Mouse (Mus musculus): ENCODE data around the gene Clip2.

DNA sequence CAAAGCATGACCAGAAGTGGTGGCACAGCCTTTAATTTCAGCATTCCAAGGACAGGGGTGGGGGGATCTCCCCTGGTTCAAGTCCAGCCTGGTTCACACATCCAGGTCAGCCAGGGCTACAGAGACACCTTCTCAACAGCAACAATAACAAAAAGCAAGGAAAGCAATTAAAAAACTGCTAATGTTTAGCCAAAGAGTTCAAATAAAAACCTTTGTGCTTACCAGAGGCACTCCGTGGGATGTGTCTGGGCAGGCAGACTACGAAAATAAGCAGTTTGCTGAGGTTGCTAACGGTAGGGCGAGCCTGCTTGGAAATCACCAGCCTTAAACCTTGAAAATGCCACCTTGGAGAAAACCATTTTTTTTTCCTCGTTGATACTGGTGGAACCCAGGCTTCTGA is 28.9 kb upstream of the Clip2 start, which contains the start of gene Rfc2:
- TF ChIP-seq EP300 (optimal IDR thresholded peaks at IDR 0.05) = no peak
- TF ChIP-seq CTCF (IDR thresholded peaks at IDR 0.05; ENCODE audit: low read depth) = no peak

Data from stomach, postnatal 0 days (tissue).